Mouse (Mus musculus) ES-Bruce4 (cell line): ENCODE measurements around the gene Mta2. TPM values are rescaled to one million over a fixed set of nuclear protein-coding genes. Genes with fewer than 3 reads are reported as not detected.

Experiments used
- H3K27ac ChIP-seq: 2 replicates; pipeline ENCODE4 v1.5.1; 2012; ENCODE audit warnings: low read length, inconsistent platforms; ENCODE audit not compliant: insufficient read depth
- H3K27me3 ChIP-seq: 2 replicates; pipeline ENCODE4 v1.6.1; 2012; ENCODE audit warnings: mild to moderate bottlenecking, low read length, inconsistent platforms; ENCODE audit not compliant: control insufficient read depth, poor library complexity, insufficient read depth, severe bottlenecking
- H3K36me3 ChIP-seq: 2 replicates; pipeline ENCODE4 v1.6.1; 2012; ENCODE audit warnings: inconsistent platforms, mild to moderate bottlenecking, low read length, moderate library complexity; ENCODE audit not compliant: control insufficient read depth, poor library complexity, insufficient read depth, severe bottlenecking
- H3K4me1 ChIP-seq: one replicate; pipeline ENCODE4 v1.8.1; 2011; ENCODE audit warnings: low read length; ENCODE audit not compliant: control insufficient read depth, insufficient read depth
- H3K4me3 ChIP-seq: 2 replicates; pipeline ENCODE4 v1.5.1; 2011; ENCODE audit warnings: low read depth, mild to moderate bottlenecking, low read length
- H3K9ac ChIP-seq: 2 replicates; pipeline ENCODE4 v1.6.1; 2012; ENCODE audit warnings: low read depth, mild to moderate bottlenecking, inconsistent platforms; ENCODE audit not compliant: poor library complexity, severe bottlenecking
- H3K9me3 ChIP-seq: replicated peaks from 2 replicates; pipeline ENCODE4 v1.6.1; 2012; ENCODE audit warnings: mild to moderate bottlenecking, low read length, inconsistent platforms; ENCODE audit not compliant: control insufficient read depth, poor library complexity, insufficient read depth, severe bottlenecking
- CTCF ChIP-seq: IDR thresholded peaks from one replicate; pipeline ENCODE4 v1.8.1; 2011; ENCODE audit warnings: low read depth, low read length
- EP300 ChIP-seq: IDR thresholded peaks from 2 replicates; pipeline ENCODE4 v1.6.1; 2011; ENCODE audit warnings: low read depth, low read length; ENCODE audit not compliant: insufficient read depth
- POLR2A ChIP-seq: IDR thresholded peaks from one replicate; pipeline ENCODE4 v1.8.1; 2011; ENCODE audit warnings: low read length; ENCODE audit not compliant: insufficient read depth
- polyA plus RNA-seq: library from polyadenylated mRNA; stranded (reverse); fragments of >200 nt; gene quantifications from 2 replicates; pipeline ENCODE4 v1.2.4, GENCODE M21; 2011; ENCODE audit warnings: low read depth; ENCODE audit not compliant: missing spikeins, insufficient read depth, insufficient read length

Gene Mta2
- polyA plus RNA-seq, 1 experiment = 108 TPM

GRCm38 (mm10) chr19:8926766-8927165 is 14.9 kb upstream of the Mta2 start:
- Histone ChIP-seq H3K27ac (no peak overlapping the region), H3K27me3 (no peaks in the 10 kb centered on the region), H3K4me3 (no peak overlapping the region), H3K36me3 (peaks cover 3% of the 10 kb centered on the region; the same call in 1 of the 2 replicates), H3K9ac (no peak overlapping the region), H3K4me1 (no peaks in the 10 kb centered on the region), H3K9me3 (no peaks in the 10 kb centered on the region)
- TF ChIP-seq CTCF (no peak), EP300 (no peak), POLR2A (no peak)

GRCm38 (mm10) chr19:8927891-8928525 is 13.7 kb upstream of the Mta2 start:
- no peak for TF ChIP-seq EP300
- TF ChIP-seq POLR2A = no peak
- no peak for TF ChIP-seq CTCF
- no peaks in the 10 kb centered on the region for H3K9me3 ChIP-seq
- no peak overlapping the region for H3K27ac ChIP-seq
- no peaks in the 10 kb centered on the region for H3K36me3 ChIP-seq
- no peaks in the 10 kb centered on the region for H3K4me1 ChIP-seq
- H3K4me3 ChIP-seq = no peak overlapping the region
- H3K27me3 ChIP-seq = no peaks in the 10 kb centered on the region
- no peak overlapping the region for H3K9ac ChIP-seq

- H3K27me3 ChIP-seq = no peaks in the 10 kb centered on the region
- peak overlapping the region; percentile 63 for H3K4me3 ChIP-seq
- H3K9me3 ChIP-seq = no peaks in the 10 kb centered on the region
- H3K4me1 ChIP-seq = no peaks in the 10 kb centered on the region
- no peak for TF ChIP-seq POLR2A
- no peak for TF ChIP-seq CTCF
- TF ChIP-seq EP300 = no peak
- H3K9ac ChIP-seq = peak overlapping the region; percentile 93
- H3K27ac ChIP-seq = no peak overlapping the region
- no peaks in the 10 kb centered on the region for H3K36me3 ChIP-seq
Observed at GRCm38 (mm10) chr19:8928689-8929223, 12.9 kb upstream of the Mta2 start.

GRCm38 (mm10) chr19:8929224-8930088 is 12.2 kb upstream of the Mta2 start, which contains the start of the genes Rom1 and Eml3:
Gene Rom1, minus strand, starts transcription at chr19:8929356.
Gene Eml3, plus strand, starts transcription at chr19:8929552.
- Histone ChIP-seq H3K4me1 (no peaks in the 10 kb centered on the region), H3K9ac (peak within 1 kb of the TSS; percentile 93), H3K27me3 (no peaks in the 10 kb centered on the region), H3K36me3 (no peaks in the 10 kb centered on the region), H3K9me3 (no peaks in the 10 kb centered on the region), H3K4me3 (peak within 1 kb of the TSS; percentile 63), H3K27ac (no peak within 1 kb of the TSS)
- TF ChIP-seq CTCF (peak; percentile 29), EP300 (no peak)

- Histone ChIP-seq H3K4me3 (peak overlapping the region; percentile 63), H3K36me3 (no peaks in the 10 kb centered on the region), H3K4me1 (no peaks in the 10 kb centered on the region), H3K27me3 (no peaks in the 10 kb centered on the region), H3K27ac (no peak overlapping the region), H3K9ac (peak overlapping the region; percentile 93), H3K9me3 (no peaks in the 10 kb centered on the region)
- TF ChIP-seq CTCF = no peak
- no peak for TF ChIP-seq EP300
- no peak for TF ChIP-seq POLR2A
Observed at GRCm38 (mm10) chr19:8930117-8930516, 11.6 kb upstream of the Mta2 start.
